Mouse (Mus musculus): ENCODE results near the gene H1fx.
"Not testable (repeated sequence)": the region's sequence is repeated elsewhere in the genome, so short reads cannot be mapped to it uniquely, and the experiment has no call there.

The H1fx gene

GRCm38 (mm10) chr6:87981030-87981485, 379 bp downstream of the H1fx start:
- DNase-seq (ENCODE audit: extremely low read depth, low read depth, low spot score), result no peak

- no peak for DNase-seq (ENCODE audit: extremely low read depth, low read depth, low spot score)
Observed at GRCm38 (mm10) chr6:87980374-87981029, 935 bp downstream of the H1fx start.

GRCm38 (mm10) chr6:87979728-87980127, 1.7 kb downstream of the H1fx start:
- DNase-seq (ENCODE audit: extremely low read depth, low read depth, low spot score), result no peak

- DNase-seq (ENCODE audit: extremely low read depth, low read depth, low spot score), result no peak
Observed at GRCm38 (mm10) chr6:87970041-87970440, 11.4 kb downstream of the H1fx start.

- DNase-seq (ENCODE audit: extremely low read depth, low read depth, low spot score), result not testable (repeated sequence)
Observed at GRCm38 (mm10) chr6:87962457-87962856, 19.0 kb downstream of the H1fx start.

- DNase-seq (ENCODE audit: extremely low read depth, low read depth, low spot score), result no peak
Observed at GRCm38 (mm10) chr6:87942179-87942578, 39.3 kb downstream of the H1fx start.

GRCm38 (mm10) chr6:87938941-87939340, 42.5 kb downstream of the H1fx start:
- DNase-seq (ENCODE audit: extremely low read depth, low read depth, low spot score), result no peak

- DNase-seq (ENCODE audit: extremely low read depth, low read depth, low spot score), result no peak
Observed at GRCm38 (mm10) chr6:87937178-87937788, 44.2 kb downstream of the H1fx start.

GRCm38 (mm10) chr6:87935037-87935436, 46.4 kb downstream of the H1fx start:
- DNase-seq (ENCODE audit: extremely low read depth, low read depth, low spot score), result no peak

Data from fat pad, adult 2 months (tissue).